Mouse (Mus musculus): ENCODE data around the gene Rbfox3.

The Rbfox3 gene

GRCm38 (mm10) chr11:118511851-118512250, 399.5 kb downstream of the Rbfox3 start:
- peak in 1 of 2 experiments; percentile 57 for DNase-seq (ENCODE audit: low spot score in 2 of 2)

GRCm38 (mm10) chr11:118508341-118508740, 403.1 kb downstream of the Rbfox3 start:
- no peak for DNase-seq (ENCODE audit: low spot score in 2 of 2)

GRCm38 (mm10) chr11:118507904-118508303, 403.5 kb downstream of the Rbfox3 start:
- DNase-seq (ENCODE audit: low spot score in 2 of 2) = peak; percentile 85 to 89

- DNase-seq (ENCODE audit: low spot score in 2 of 2) = no peak
Measured at GRCm38 (mm10) chr11:118507095-118507494, 404.3 kb downstream of the Rbfox3 start.

- no peak for DNase-seq (ENCODE audit: low spot score in 2 of 2)
Measured at GRCm38 (mm10) chr11:118504180-118504454, 407.3 kb downstream of the Rbfox3 start.

GRCm38 (mm10) chr11:118503418-118504179, 407.8 kb downstream of the Rbfox3 start:
- DNase-seq (ENCODE audit: low spot score in 2 of 2) = no peak

- DNase-seq (ENCODE audit: low spot score in 2 of 2) = no peak
Measured at GRCm38 (mm10) chr11:118502990-118503389, 408.4 kb downstream of the Rbfox3 start.

- no peak for DNase-seq (ENCODE audit: low spot score in 2 of 2)
Measured at GRCm38 (mm10) chr11:118496066-118496689, 415.2 kb downstream of the Rbfox3 start.

GRCm38 (mm10) chr11:118495065-118495464, 416.3 kb downstream of the Rbfox3 start:
- peak; percentile 56 to 67 for DNase-seq (ENCODE audit: low spot score in 2 of 2)

- DNase-seq (ENCODE audit: low spot score in 2 of 2) = no peak
Measured at GRCm38 (mm10) chr11:118494001-118494737, 417.2 kb downstream of the Rbfox3 start.

GRCm38 (mm10) chr11:118493458-118493857, 417.9 kb downstream of the Rbfox3 start:
- no peak for DNase-seq (ENCODE audit: low spot score in 2 of 2)

GRCm38 (mm10) chr11:118491230-118491629, 420.2 kb downstream of the Rbfox3 start:
- no peak for DNase-seq (ENCODE audit: low spot score in 2 of 2)

- peak; percentile 67 to 70 for DNase-seq (ENCODE audit: low spot score in 2 of 2)
Measured at GRCm38 (mm10) chr11:118490566-118491218, 420.7 kb downstream of the Rbfox3 start.

- DNase-seq (ENCODE audit: low spot score in 2 of 2) = no peak
Measured at GRCm38 (mm10) chr11:118488907-118489270, 422.5 kb downstream of the Rbfox3 start.

GRCm38 (mm10) chr11:118488191-118488906, 423.0 kb downstream of the Rbfox3 start:
- no peak for DNase-seq (ENCODE audit: low spot score in 2 of 2)

- DNase-seq (ENCODE audit: low spot score in 2 of 2) = no peak
Measured at GRCm38 (mm10) chr11:118486881-118487772, 424.3 kb downstream of the Rbfox3 start.

GRCm38 (mm10) chr11:118486281-118486680, 425.1 kb downstream of the Rbfox3 start:
- no peak for DNase-seq (ENCODE audit: low spot score in 2 of 2)

GRCm38 (mm10) chr11:118485780-118486179, 425.6 kb downstream of the Rbfox3 start:
- DNase-seq (ENCODE audit: low spot score in 2 of 2) = no peak

- DNase-seq (ENCODE audit: low spot score in 2 of 2) = no peak
Measured at GRCm38 (mm10) chr11:118485338-118485737, 426.1 kb downstream of the Rbfox3 start.

- no peak for DNase-seq (ENCODE audit: low spot score in 2 of 2)
Measured at GRCm38 (mm10) chr11:118484169-118484568, 427.2 kb downstream of the Rbfox3 start.

- no peak for DNase-seq (ENCODE audit: low spot score in 2 of 2)
Measured at GRCm38 (mm10) chr11:118481751-118482150, 429.6 kb downstream of the Rbfox3 start.

Measured in right cerebral cortex, adult 2 months (tissue).